Mouse (Mus musculus): ENCODE measurements around the gene Tmem268.

DNA sequence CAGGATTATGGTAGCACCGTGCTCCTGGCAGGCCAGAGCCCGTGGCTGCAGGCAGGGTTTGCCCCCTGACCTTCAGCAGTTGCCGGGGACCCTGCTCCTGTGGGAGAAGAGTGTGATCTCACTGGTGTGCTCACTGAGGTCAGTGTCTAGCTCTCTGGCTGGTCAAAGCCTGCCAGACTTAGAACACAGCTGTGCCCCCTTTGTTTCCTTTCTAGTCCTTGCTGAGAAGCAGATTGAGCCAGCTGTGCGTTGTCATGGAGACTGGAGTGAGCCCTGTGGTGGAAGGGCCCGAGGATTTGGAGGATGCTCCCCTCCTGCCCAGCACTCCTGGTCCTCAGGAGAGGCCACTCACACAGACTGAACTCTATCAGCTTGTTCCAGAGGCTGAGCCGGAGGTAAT is 21.5 kb downstream of the Tmem268 start:
- no peak for TF ChIP-seq GATA1 (IDR thresholded peaks at IDR 0.05; ENCODE audit: low read length)
- no peak for TF ChIP-seq TAL1 (IDR thresholded peaks at IDR 0.05; ENCODE audit: low read length)

All from erythroblast, embryonic 14.5 days (primary cell).